1 mouse cellular context compared by ENCODE assay signal in the genomic region with DNA sequence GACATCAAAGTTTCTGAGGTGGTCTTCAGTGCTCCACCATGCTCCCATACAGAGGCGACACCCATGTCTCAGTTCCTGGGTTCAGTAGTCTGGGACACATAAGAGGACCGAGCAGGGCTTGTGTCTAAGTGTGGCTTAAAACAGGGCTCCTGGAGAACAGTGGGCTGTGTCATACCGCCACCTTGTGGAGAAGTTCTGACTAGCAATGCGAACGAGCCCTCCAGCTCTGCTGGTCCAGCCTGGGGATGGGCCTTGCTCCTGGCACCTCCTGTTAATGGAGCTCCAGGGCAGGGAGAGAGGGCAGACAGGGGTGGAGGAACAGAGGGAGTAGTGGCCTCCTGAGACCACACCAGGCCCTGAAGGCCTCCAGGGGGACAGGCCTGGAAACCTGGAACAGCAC.
A peak's percentile ranks its signal among the peaks of the same experiment; 100 is the strongest.
TF ChIP-seq lines count a peak whose summit lies in the region.

No protein-coding gene starts in this region.

TF ChIP-seq in MEL, 35 proteins besides CTCF, POLR2A, EP300 and RAD21 (continued from another document):
- TF ChIP-seq ELF1 (IDR thresholded peaks at IDR 0.05; ENCODE audit: low read depth, low read length) (no peak), UBTF (IDR thresholded peaks at IDR 0.05; ENCODE audit: borderline replicate concordance, insufficient read depth, low read depth, low read length) (no peak), TAL1 (IDR thresholded peaks at IDR 0.05; ENCODE audit: low read length) (no peak), HCFC1 (IDR thresholded peaks at IDR 0.05; ENCODE audit: low read depth, low read length) (no peak), NRF1 (IDR thresholded peaks at IDR 0.05; ENCODE audit: insufficient read depth, low read depth, low read length, poor library complexity, severe bottlenecking) (no peak), BHLHE40 (IDR thresholded peaks at IDR 0.05; ENCODE audit: borderline replicate concordance, low read depth, low read length) (peak; percentile 44; the same call in 1 of the 2 replicates), NELFE (IDR thresholded peaks at IDR 0.05; ENCODE audit: low read depth, low read length) (no peak), ZMIZ1 (IDR thresholded peaks at IDR 0.05; ENCODE audit: low read depth, low read length) (no peak), SIN3A (IDR thresholded peaks at IDR 0.05; ENCODE audit: low read length) (peak; percentile 18; the same call in 1 of the 2 replicates), POLR2AphosphoS5 (IDR thresholded peaks at IDR 0.05; ENCODE audit: borderline replicate concordance, low read depth, low read length) (no peak), GABPA (IDR thresholded peaks at IDR 0.05; ENCODE audit: low read depth, low read length) (no peak), MAX (IDR thresholded peaks at IDR 0.05; ENCODE audit: low read length) (no peak), MYC (IDR thresholded peaks at IDR 0.05; ENCODE audit: low read depth, low read length) (no peak), MYB (IDR thresholded peaks at IDR 0.05; ENCODE audit: low read depth, low read length) (no peak), KAT2A (conservative IDR thresholded peaks at IDR 0.05; ENCODE audit: low read depth, low read length) (no peak)
